Mouse (Mus musculus): ENCODE measurements around the gene Smc1b. TPM values are rescaled to one million over a fixed set of nuclear protein-coding genes. Genes with fewer than 3 reads are reported as not detected.
"Not testable (repeated sequence)": the region's sequence is repeated elsewhere in the genome, so short reads cannot be mapped to it uniquely, and the experiment has no call there.

Smc1b gene
- polyA plus RNA-seq, 1 experiment from 2014 or later: 0.55 TPM

GRCm38 (mm10) chr15:85042361-85042954 is 89.3 kb downstream of the Smc1b start:
- WGBS: 6% methylated on average over 4 of the region's 4 CpGs
- Histone ChIP-seq H3K4me3 (replicated peaks; ENCODE audit: low read depth, low read length) (no peak overlapping the region), H3K4me2 (ENCODE audit: low read length) (0 out of 2 replicates have a peak overlapping the region, but pooled peaks have one; percentile 13), H3K9me3 (ENCODE audit: control insufficient read depth, low read length) (no peaks in the 10 kb centered on the region), H3K36me3 (ENCODE audit: control insufficient read depth, insufficient read depth, low read length) (peaks cover 16% of the 10 kb centered on the region), H3K27me3 (ENCODE audit: control insufficient read depth, insufficient read depth, low read length) (no peaks in the 10 kb centered on the region), H3K4me1 (ENCODE audit: control insufficient read depth, insufficient read depth, low read length) (peaks cover 34% of the 10 kb centered on the region), H3K9ac (replicated peaks; ENCODE audit: low read length) (no peak overlapping the region), H3K27ac (replicated peaks; ENCODE audit: low read depth, low read length) (peak overlapping the region; percentile 78)
- ATAC-seq (ENCODE audit: low FRiP score, low TSS enrichment) (peak; percentile 55), DNase-seq (peak; percentile 84)

GRCm38 (mm10) chr15:85041546-85042225 is 90.1 kb downstream of the Smc1b start:
- H3K4me2 ChIP-seq (ENCODE audit: low read length): no peak overlapping the region
- no peak overlapping the region for H3K4me3 ChIP-seq (replicated peaks; ENCODE audit: low read depth, low read length)
- no peaks in the 10 kb centered on the region for H3K27me3 ChIP-seq (ENCODE audit: control insufficient read depth, insufficient read depth, low read length)
- H3K9me3 ChIP-seq (ENCODE audit: control insufficient read depth, low read length): no peaks in the 10 kb centered on the region
- WGBS: 69% methylated on average over 10 of the region's 10 CpGs
- no peak overlapping the region for H3K9ac ChIP-seq (replicated peaks; ENCODE audit: low read length)
- peaks cover 12% of the 10 kb centered on the region for H3K36me3 ChIP-seq (ENCODE audit: control insufficient read depth, insufficient read depth, low read length)
- no peak for DNase-seq
- H3K4me1 ChIP-seq (ENCODE audit: control insufficient read depth, insufficient read depth, low read length): peaks cover 37% of the 10 kb centered on the region
- peak overlapping the region; percentile 78 for H3K27ac ChIP-seq (replicated peaks; ENCODE audit: low read depth, low read length)
- ATAC-seq (ENCODE audit: low FRiP score, low TSS enrichment): no peak

GRCm38 (mm10) chr15:85037343-85037690 is 94.4 kb downstream of the Smc1b start:
- Histone ChIP-seq H3K4me1 (ENCODE audit: control insufficient read depth, insufficient read depth, low read length) (peaks cover 22% of the 10 kb centered on the region), H3K9ac (replicated peaks; ENCODE audit: low read length) (peak overlapping the region; percentile 82), H3K9me3 (ENCODE audit: control insufficient read depth, low read length) (no peaks in the 10 kb centered on the region), H3K27me3 (ENCODE audit: control insufficient read depth, insufficient read depth, low read length) (no peaks in the 10 kb centered on the region), H3K36me3 (ENCODE audit: control insufficient read depth, insufficient read depth, low read length) (no peaks in the 10 kb centered on the region), H3K27ac (replicated peaks; ENCODE audit: low read depth, low read length) (no peak overlapping the region), H3K4me2 (ENCODE audit: low read length) (peak overlapping the region; percentile 86), H3K4me3 (replicated peaks; ENCODE audit: low read depth, low read length) (peak overlapping the region; percentile 70)
- ATAC-seq (ENCODE audit: low FRiP score, low TSS enrichment) (no peak), DNase-seq (peak; percentile 35)
- 8% methylated on average over 8 of the region's 8 CpGs for WGBS

GRCm38 (mm10) chr15:85036566-85037342 is 95.0 kb downstream of the Smc1b start:
- H3K27ac ChIP-seq (replicated peaks; ENCODE audit: low read depth, low read length): peak overlapping the region; percentile 49; the same call in 1 of the 2 replicates
- ATAC-seq (ENCODE audit: low FRiP score, low TSS enrichment): peak; percentile 94
- H3K36me3 ChIP-seq (ENCODE audit: control insufficient read depth, insufficient read depth, low read length): no peaks in the 10 kb centered on the region
- H3K9me3 ChIP-seq (ENCODE audit: control insufficient read depth, low read length): no peaks in the 10 kb centered on the region
- under 1% methylated on average over 56 of the region's 75 CpGs for WGBS
- peak overlapping the region; percentile 82 for H3K9ac ChIP-seq (replicated peaks; ENCODE audit: low read length)
- peak; percentile 99 for DNase-seq
- peaks cover 16% of the 10 kb centered on the region for H3K4me1 ChIP-seq (ENCODE audit: control insufficient read depth, insufficient read depth, low read length)
- H3K27me3 ChIP-seq (ENCODE audit: control insufficient read depth, insufficient read depth, low read length): no peaks in the 10 kb centered on the region
- H3K4me2 ChIP-seq (ENCODE audit: low read length): peak overlapping the region; percentile 86
- H3K4me3 ChIP-seq (replicated peaks; ENCODE audit: low read depth, low read length): peak overlapping the region; percentile 70

- not testable (repeated sequence) for ATAC-seq (ENCODE audit: low FRiP score, low TSS enrichment); H3K27me3 ChIP-seq (ENCODE audit: control insufficient read depth, insufficient read depth, low read length); H3K36me3 ChIP-seq (ENCODE audit: control insufficient read depth, insufficient read depth, low read length); H3K4me3 ChIP-seq (replicated peaks; ENCODE audit: low read depth, low read length); H3K4me2 ChIP-seq (ENCODE audit: low read length); DNase-seq; H3K27ac ChIP-seq (replicated peaks; ENCODE audit: low read depth, low read length); H3K9me3 ChIP-seq (ENCODE audit: control insufficient read depth, low read length); H3K9ac ChIP-seq (replicated peaks; ENCODE audit: low read length)
- WGBS: 60% methylated on average over 7 of the region's 7 CpGs
- H3K4me1 ChIP-seq (ENCODE audit: control insufficient read depth, insufficient read depth, low read length): peaks cover 12% of the 10 kb centered on the region
These were observed 97.8 kb downstream of the Smc1b start for GRCm38 (mm10) chr15:85033916-85034315.

- no peak overlapping the region for H3K9ac ChIP-seq (replicated peaks; ENCODE audit: low read length)
- no peaks in the 10 kb centered on the region for H3K4me1 ChIP-seq (ENCODE audit: control insufficient read depth, insufficient read depth, low read length)
- H3K36me3 ChIP-seq (ENCODE audit: control insufficient read depth, insufficient read depth, low read length): no peaks in the 10 kb centered on the region
- DNase-seq (no peak), ATAC-seq (ENCODE audit: low FRiP score, low TSS enrichment) (no peak)
- 86% methylated on average over 3 of the region's 3 CpGs for WGBS
- no peak overlapping the region for H3K4me2 ChIP-seq (ENCODE audit: low read length)
- H3K27ac ChIP-seq (replicated peaks; ENCODE audit: low read depth, low read length): no peak overlapping the region
- H3K27me3 ChIP-seq (ENCODE audit: control insufficient read depth, insufficient read depth, low read length): no peaks in the 10 kb centered on the region
- no peaks in the 10 kb centered on the region for H3K9me3 ChIP-seq (ENCODE audit: control insufficient read depth, low read length)
- H3K4me3 ChIP-seq (replicated peaks; ENCODE audit: low read depth, low read length): no peak overlapping the region
These were observed 99.9 kb downstream of the Smc1b start for GRCm38 (mm10) chr15:85031866-85032265.

GRCm38 (mm10) chr15:85030643-85031042 is 101.1 kb downstream of the Smc1b start:
- DNase-seq; H3K4me1 ChIP-seq (ENCODE audit: control insufficient read depth, insufficient read depth, low read length); H3K4me3 ChIP-seq (replicated peaks; ENCODE audit: low read depth, low read length); H3K9ac ChIP-seq (replicated peaks; ENCODE audit: low read length); ATAC-seq (ENCODE audit: low FRiP score, low TSS enrichment); H3K9me3 ChIP-seq (ENCODE audit: control insufficient read depth, low read length); H3K4me2 ChIP-seq (ENCODE audit: low read length); H3K27ac ChIP-seq (replicated peaks; ENCODE audit: low read depth, low read length); H3K36me3 ChIP-seq (ENCODE audit: control insufficient read depth, insufficient read depth, low read length); H3K27me3 ChIP-seq (ENCODE audit: control insufficient read depth, insufficient read depth, low read length): not testable (repeated sequence)
- 97% methylated on average over 1 of the region's 1 CpGs for WGBS

GRCm38 (mm10) chr15:85028648-85029047 is 103.1 kb downstream of the Smc1b start, which contains the start of gene Fam118a:
Gene Fam118a (plus strand): TSS chr15:85028948.
- not testable (repeated sequence) for H3K36me3 ChIP-seq (ENCODE audit: control insufficient read depth, insufficient read depth, low read length); H3K4me2 ChIP-seq (ENCODE audit: low read length); ATAC-seq (ENCODE audit: low FRiP score, low TSS enrichment); DNase-seq; H3K27me3 ChIP-seq (ENCODE audit: control insufficient read depth, insufficient read depth, low read length); H3K4me3 ChIP-seq (replicated peaks; ENCODE audit: low read depth, low read length); H3K4me1 ChIP-seq (ENCODE audit: control insufficient read depth, insufficient read depth, low read length); H3K9ac ChIP-seq (replicated peaks; ENCODE audit: low read length); H3K9me3 ChIP-seq (ENCODE audit: control insufficient read depth, low read length); H3K27ac ChIP-seq (replicated peaks; ENCODE audit: low read depth, low read length)
- 54% methylated on average over 1 of the region's 1 CpGs for WGBS

Data from midbrain, embryonic 14.5 days (tissue).